Mouse (Mus musculus) NIH3T3 (cell line): ENCODE data around the gene Galp.
"Not testable (repeated sequence)": the region's sequence is repeated elsewhere in the genome, so short reads cannot be mapped to it uniquely, and the experiment has no call there.

ENCODE experiments used
- DNase-seq: peaks from one replicate; pipeline ENCODE4 v3.0.0-alpha.2; 2012; ENCODE audit warnings: low read depth

Gene Galp

GRCm38 (mm10) chr7:6179013-6179412 is 17.9 kb upstream of the Galp start:
- DNase-seq: no peak

- DNase-seq: no peak
Measured at GRCm38 (mm10) chr7:6182882-6183281, 14.0 kb upstream of the Galp start.

- DNase-seq: no peak
Measured at GRCm38 (mm10) chr7:6183802-6184201, 13.1 kb upstream of the Galp start.

- DNase-seq: no peak
Measured at GRCm38 (mm10) chr7:6184521-6184920, 12.4 kb upstream of the Galp start.

- no peak for DNase-seq
Measured at GRCm38 (mm10) chr7:6185391-6185790, 11.5 kb upstream of the Galp start.

GRCm38 (mm10) chr7:6186176-6186575 is 10.7 kb upstream of the Galp start:
- no peak for DNase-seq

- no peak for DNase-seq
Measured at GRCm38 (mm10) chr7:6186756-6187155, 10.1 kb upstream of the Galp start.

- DNase-seq: peak; percentile 13
Measured at GRCm38 (mm10) chr7:6189542-6189941, 7.3 kb upstream of the Galp start.

- peak; percentile 87 for DNase-seq
Measured at GRCm38 (mm10) chr7:6191376-6191775, 5.5 kb upstream of the Galp start.

GRCm38 (mm10) chr7:6194129-6194528 is 2.8 kb upstream of the Galp start:
- DNase-seq: peak; percentile 79

GRCm38 (mm10) chr7:6195777-6196176 is 1.1 kb upstream of the Galp start:
- DNase-seq: no peak

- DNase-seq: no peak
Measured at GRCm38 (mm10) chr7:6204200-6204599, 7.3 kb downstream of the Galp start.

GRCm38 (mm10) chr7:6213144-6213543 is 16.3 kb downstream of the Galp start:
- DNase-seq: peak; percentile 50

- DNase-seq: not testable (repeated sequence)
Measured at GRCm38 (mm10) chr7:6214691-6215090, 17.8 kb downstream of the Galp start.

GRCm38 (mm10) chr7:6220147-6220546 is 23.3 kb downstream of the Galp start:
- DNase-seq: no peak

- DNase-seq: no peak
Measured at GRCm38 (mm10) chr7:6221978-6222377, 25.1 kb downstream of the Galp start, which contains the start of gene Zscan5b. Gene Zscan5b (plus strand): TSS chr7:6222278.

- DNase-seq: peak; percentile 52
Measured at GRCm38 (mm10) chr7:6228491-6228890, 31.6 kb downstream of the Galp start.

- no peak for DNase-seq
Measured at GRCm38 (mm10) chr7:6239787-6240186, 42.9 kb downstream of the Galp start.

GRCm38 (mm10) chr7:6240841-6241425 is 44.0 kb downstream of the Galp start:
- peak; percentile 71 for DNase-seq

GRCm38 (mm10) chr7:6244361-6245292 is 47.7 kb downstream of the Galp start:
- DNase-seq: no peak

GRCm38 (mm10) chr7:6252410-6252809 is 55.5 kb downstream of the Galp start, which contains the start of gene Epp13:
Gene Epp13 (plus strand): TSS chr7:6252710.
- DNase-seq: no peak

GRCm38 (mm10) chr7:6254451-6254850 is 57.6 kb downstream of the Galp start:
- no peak for DNase-seq

- no peak for DNase-seq
Measured at GRCm38 (mm10) chr7:6257386-6257785, 60.5 kb downstream of the Galp start.
